Mouse (Mus musculus): Measurements from ENCODE around the gene Tnp1. TPM values are rescaled to one million over a fixed set of nuclear protein-coding genes. Genes with fewer than 3 reads are reported as not detected.

Gene Tnp1
- polyA plus RNA-seq, 1 experiment from 2014 or later = not detected

DNA sequence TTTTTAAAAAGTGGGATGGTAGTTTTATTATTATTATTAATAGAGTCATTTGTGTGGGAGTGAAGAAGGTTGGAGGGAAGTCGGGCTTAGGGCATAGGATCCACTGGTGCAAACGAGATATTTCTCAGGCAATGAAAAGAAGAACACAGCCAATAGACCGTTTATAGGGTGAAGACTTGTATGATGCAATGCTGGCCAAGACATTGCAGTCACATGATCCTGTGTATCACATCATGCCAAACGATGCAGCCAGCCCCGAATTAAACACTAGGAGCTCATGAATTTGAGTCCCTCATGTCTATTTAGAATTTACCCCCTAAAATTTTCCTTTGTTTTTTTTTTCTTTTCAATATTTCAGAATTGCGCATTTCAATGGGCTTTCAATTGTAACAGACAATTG, 13.0 kb upstream of the Tnp1 start:
- DNase-seq (ENCODE audit: low spot score) (no peak), ATAC-seq (no peak)
- Histone ChIP-seq H3K27me3 (replicated peaks; ENCODE audit: control insufficient read depth, insufficient read depth, low read length) (no peaks in the 10 kb centered on the region), H3K9me3 (replicated peaks; ENCODE audit: control insufficient read depth, low read length) (no peaks in the 10 kb centered on the region), H3K4me2 (ENCODE audit: low read length) (no peak overlapping the region), H3K4me1 (ENCODE audit: control insufficient read depth, insufficient read depth, low read length) (no peaks in the 10 kb centered on the region), H3K9ac (ENCODE audit: low read length) (no peak overlapping the region), H3K36me3 (ENCODE audit: control insufficient read depth, insufficient read depth, low read length) (no peaks in the 10 kb centered on the region), H3K27ac (ENCODE audit: low read depth, low read length) (no peak overlapping the region), H3K4me3 (ENCODE audit: low read depth, low read length) (no peak overlapping the region)
- 75% methylated on average over 6 of the region's 6 CpGs for WGBS

DNA sequence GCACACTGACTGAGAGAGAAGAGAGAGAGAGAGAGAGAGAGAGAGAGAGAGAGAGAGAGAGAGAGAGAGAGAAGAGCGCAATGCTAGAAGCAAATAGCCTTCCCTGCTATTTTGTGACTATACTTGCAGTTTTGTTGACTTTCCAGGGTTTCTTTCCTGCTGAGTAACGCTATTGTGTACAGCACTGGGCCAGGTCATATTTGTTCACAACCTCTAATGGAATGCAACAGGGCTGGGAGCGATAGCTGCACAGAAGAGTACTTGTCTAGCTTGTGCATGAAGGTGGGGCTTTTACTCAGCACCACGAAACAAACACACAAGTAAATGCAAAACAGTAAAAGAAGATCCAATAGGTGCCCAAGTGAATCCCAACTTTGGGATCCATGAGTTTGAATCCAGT, 11.7 kb upstream of the Tnp1 start:
- no peaks in the 10 kb centered on the region for H3K4me1 ChIP-seq (ENCODE audit: control insufficient read depth, insufficient read depth, low read length)
- no peak overlapping the region for H3K27ac ChIP-seq (ENCODE audit: low read depth, low read length)
- H3K4me3 ChIP-seq (ENCODE audit: low read depth, low read length) = no peak overlapping the region
- H3K9me3 ChIP-seq (replicated peaks; ENCODE audit: control insufficient read depth, low read length) = no peaks in the 10 kb centered on the region
- DNase-seq (ENCODE audit: low spot score) = no peak
- 78% methylated on average over 4 of the region's 4 CpGs for WGBS
- H3K9ac ChIP-seq (ENCODE audit: low read length) = no peak overlapping the region
- no peak for ATAC-seq
- H3K36me3 ChIP-seq (ENCODE audit: control insufficient read depth, insufficient read depth, low read length) = no peaks in the 10 kb centered on the region
- no peaks in the 10 kb centered on the region for H3K27me3 ChIP-seq (replicated peaks; ENCODE audit: control insufficient read depth, insufficient read depth, low read length)
- no peak overlapping the region for H3K4me2 ChIP-seq (ENCODE audit: low read length)

DNA sequence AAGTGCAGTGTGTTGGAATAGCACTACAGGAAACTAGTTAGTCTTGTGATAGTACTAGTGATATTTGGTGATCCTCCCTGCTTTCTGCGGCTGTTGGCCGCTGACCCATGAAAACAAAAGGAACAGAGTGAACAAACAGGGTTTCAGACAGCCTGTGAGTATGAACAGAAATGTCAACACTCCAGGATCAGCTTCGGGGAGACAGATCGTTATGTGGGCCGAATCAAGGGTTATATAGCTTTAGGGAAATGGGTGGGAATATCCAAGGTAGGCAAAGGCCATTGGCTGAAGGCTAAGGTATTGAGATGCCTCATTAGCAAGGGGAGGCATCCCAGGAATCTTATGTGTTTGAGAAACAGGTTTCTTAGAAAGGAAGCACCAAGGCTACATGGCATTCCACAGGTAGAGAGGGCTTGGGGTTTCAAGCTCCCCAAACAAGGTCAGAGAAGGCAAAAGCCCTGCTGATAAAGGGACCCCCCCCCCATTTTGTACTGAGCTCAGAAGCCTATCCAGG, 11.1 kb upstream of the Tnp1 start:
- DNase-seq (ENCODE audit: low spot score) = no peak
- WGBS = 72% methylated on average over 5 of the region's 5 CpGs
- Histone ChIP-seq H3K4me2 (ENCODE audit: low read length) (no peak overlapping the region), H3K36me3 (ENCODE audit: control insufficient read depth, insufficient read depth, low read length) (no peaks in the 10 kb centered on the region), H3K27me3 (replicated peaks; ENCODE audit: control insufficient read depth, insufficient read depth, low read length) (no peaks in the 10 kb centered on the region), H3K9ac (ENCODE audit: low read length) (no peak overlapping the region), H3K9me3 (replicated peaks; ENCODE audit: control insufficient read depth, low read length) (no peaks in the 10 kb centered on the region), H3K4me3 (ENCODE audit: low read depth, low read length) (no peak overlapping the region), H3K27ac (ENCODE audit: low read depth, low read length) (no peak overlapping the region), H3K4me1 (ENCODE audit: control insufficient read depth, insufficient read depth, low read length) (no peaks in the 10 kb centered on the region)
- no peak for ATAC-seq

DNA sequence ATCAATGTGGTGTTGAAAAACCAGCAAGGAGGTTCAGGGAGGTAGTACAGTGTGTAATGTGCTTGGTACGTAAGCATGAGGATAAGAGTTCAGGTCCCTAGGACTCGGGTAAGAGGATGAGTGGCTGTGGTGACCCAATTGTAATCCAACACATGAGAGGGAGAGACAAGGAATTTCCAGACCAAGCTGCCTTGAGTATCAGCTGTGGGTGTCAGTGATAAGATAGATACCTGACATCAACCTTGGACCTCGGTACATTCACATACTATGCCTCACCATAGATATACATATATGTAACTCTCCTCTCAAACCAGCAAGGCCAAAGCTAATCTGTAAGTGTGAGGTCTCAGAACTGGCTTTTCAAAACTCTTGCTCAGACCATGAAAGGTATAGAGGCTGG, 10.4 kb upstream of the Tnp1 start:
- Histone ChIP-seq H3K36me3 (ENCODE audit: control insufficient read depth, insufficient read depth, low read length) (no peaks in the 10 kb centered on the region), H3K4me1 (ENCODE audit: control insufficient read depth, insufficient read depth, low read length) (no peaks in the 10 kb centered on the region), H3K27me3 (replicated peaks; ENCODE audit: control insufficient read depth, insufficient read depth, low read length) (no peaks in the 10 kb centered on the region), H3K9ac (ENCODE audit: low read length) (no peak overlapping the region), H3K27ac (ENCODE audit: low read depth, low read length) (no peak overlapping the region), H3K4me2 (ENCODE audit: low read length) (no peak overlapping the region), H3K9me3 (replicated peaks; ENCODE audit: control insufficient read depth, low read length) (no peaks in the 10 kb centered on the region), H3K4me3 (ENCODE audit: low read depth, low read length) (no peak overlapping the region)
- ATAC-seq = no peak
- DNase-seq (ENCODE audit: low spot score) = no peak
- 94% methylated on average over 3 of the region's 3 CpGs for WGBS

DNA sequence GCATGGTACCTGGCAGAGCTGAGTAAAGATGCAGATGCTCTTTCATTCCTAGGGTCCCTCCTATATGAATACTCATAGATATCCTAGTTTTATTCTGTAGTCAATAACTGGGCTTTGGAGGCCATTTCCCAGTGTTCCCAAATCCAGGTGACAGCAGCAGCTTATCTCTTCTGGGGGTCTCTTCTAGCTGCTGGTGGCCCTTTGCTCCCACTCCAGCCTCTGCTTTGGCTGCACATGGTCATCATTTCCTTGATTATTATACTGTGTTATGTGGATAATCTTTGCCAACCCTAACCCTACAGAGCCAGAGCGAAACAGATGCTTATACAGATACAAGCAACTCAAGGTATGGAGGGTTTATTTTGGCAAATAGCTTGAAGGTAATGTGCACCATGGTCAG, 8.9 kb downstream of the Tnp1 start:
- WGBS = 95% methylated on average over 1 of the region's 1 CpGs

DNA sequence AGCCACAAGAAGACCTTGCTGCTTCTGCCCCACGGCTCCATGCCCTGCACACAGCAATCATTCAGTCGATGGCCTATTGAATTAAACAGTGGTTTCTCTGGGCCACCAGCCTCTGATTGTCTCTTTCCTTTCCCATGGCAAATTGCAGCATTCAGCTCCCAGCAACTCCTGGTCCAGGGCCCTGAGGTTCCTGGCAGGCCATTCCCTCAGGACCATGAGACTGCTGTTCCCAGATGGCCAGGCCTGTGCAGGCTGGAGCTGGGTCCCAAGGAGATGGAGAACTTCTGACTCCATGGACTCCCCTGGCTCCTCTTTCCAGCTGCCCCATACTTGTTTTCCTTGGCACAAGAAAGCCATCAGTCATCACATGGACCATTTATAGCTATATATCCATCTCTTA, 10.8 kb downstream of the Tnp1 start:
- no peaks in the 10 kb centered on the region for H3K9me3 ChIP-seq (replicated peaks; ENCODE audit: control insufficient read depth, low read length)
- no peak for DNase-seq (ENCODE audit: low spot score)
- no peak overlapping the region for H3K4me3 ChIP-seq (ENCODE audit: low read depth, low read length)
- ATAC-seq = no peak
- H3K27me3 ChIP-seq (replicated peaks; ENCODE audit: control insufficient read depth, insufficient read depth, low read length) = no peaks in the 10 kb centered on the region
- 90% methylated on average over 2 of the region's 2 CpGs for WGBS
- no peak overlapping the region for H3K4me2 ChIP-seq (ENCODE audit: low read length)
- H3K4me1 ChIP-seq (ENCODE audit: control insufficient read depth, insufficient read depth, low read length) = no peaks in the 10 kb centered on the region
- no peak overlapping the region for H3K27ac ChIP-seq (ENCODE audit: low read depth, low read length)
- no peaks in the 10 kb centered on the region for H3K36me3 ChIP-seq (ENCODE audit: control insufficient read depth, insufficient read depth, low read length)
- no peak overlapping the region for H3K9ac ChIP-seq (ENCODE audit: low read length)

More for the DNA sequence above, 8.9 kb downstream of the Tnp1 start:
- Histone ChIP-seq H3K4me2 (ENCODE audit: low read length) (no peak overlapping the region), H3K4me3 (ENCODE audit: low read depth, low read length) (no peak overlapping the region), H3K4me1 (ENCODE audit: control insufficient read depth, insufficient read depth, low read length) (no peaks in the 10 kb centered on the region), H3K27me3 (replicated peaks; ENCODE audit: control insufficient read depth, insufficient read depth, low read length) (no peaks in the 10 kb centered on the region), H3K36me3 (ENCODE audit: control insufficient read depth, insufficient read depth, low read length) (no peaks in the 10 kb centered on the region), H3K9ac (ENCODE audit: low read length) (no peak overlapping the region), H3K9me3 (replicated peaks; ENCODE audit: control insufficient read depth, low read length) (no peaks in the 10 kb centered on the region), H3K27ac (ENCODE audit: low read depth, low read length) (no peak overlapping the region)
- ATAC-seq (no peak), DNase-seq (ENCODE audit: low spot score) (no peak)

DNA sequence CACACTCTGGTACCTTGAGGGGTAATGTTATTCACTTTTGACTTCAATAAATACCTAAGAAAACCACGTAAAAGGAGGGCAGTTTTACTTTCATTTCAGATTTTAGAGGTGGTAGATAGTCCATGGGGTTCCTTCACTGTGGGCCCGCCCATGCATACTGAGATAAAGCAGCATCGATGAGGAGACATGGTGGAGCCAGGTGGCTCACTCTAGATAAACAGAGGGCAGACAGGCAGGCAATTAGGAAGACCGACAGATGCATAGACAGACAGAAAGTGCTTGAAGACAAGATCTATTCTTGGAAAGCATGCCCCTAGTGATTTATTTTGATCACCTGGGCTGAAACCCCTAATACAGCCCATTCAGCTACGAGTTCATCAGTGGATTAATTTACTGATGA, 13.1 kb downstream of the Tnp1 start:
- no peak overlapping the region for H3K4me3 ChIP-seq (ENCODE audit: low read depth, low read length)
- WGBS = 85% methylated on average over 5 of the region's 5 CpGs

DNA sequence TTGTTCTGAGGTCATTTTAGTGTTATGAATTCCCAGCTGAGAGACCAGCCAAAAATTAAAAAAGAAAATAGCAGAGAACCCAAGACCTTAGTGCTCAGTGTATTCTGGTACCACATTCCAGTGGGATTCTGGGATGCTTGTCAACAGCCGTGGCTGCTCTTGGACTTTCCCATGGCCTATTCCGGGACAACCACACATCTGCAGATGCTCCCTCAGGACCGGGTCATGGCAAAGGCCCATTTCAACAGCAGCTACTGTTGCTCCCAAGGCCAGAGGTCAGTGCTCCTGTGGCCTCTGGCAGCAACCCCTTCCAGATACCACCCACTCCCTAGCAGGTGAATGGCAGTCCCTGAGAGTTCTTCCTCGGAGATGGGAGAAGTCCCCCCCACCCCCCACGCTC, 13.7 kb downstream of the Tnp1 start:
- ATAC-seq (no peak), DNase-seq (ENCODE audit: low spot score) (no peak)
- Histone ChIP-seq H3K9me3 (replicated peaks; ENCODE audit: control insufficient read depth, low read length) (no peaks in the 10 kb centered on the region), H3K27me3 (replicated peaks; ENCODE audit: control insufficient read depth, insufficient read depth, low read length) (no peaks in the 10 kb centered on the region), H3K9ac (ENCODE audit: low read length) (no peak overlapping the region), H3K4me2 (ENCODE audit: low read length) (no peak overlapping the region), H3K4me3 (ENCODE audit: low read depth, low read length) (no peak overlapping the region), H3K36me3 (ENCODE audit: control insufficient read depth, insufficient read depth, low read length) (no peaks in the 10 kb centered on the region), H3K27ac (ENCODE audit: low read depth, low read length) (no peak overlapping the region), H3K4me1 (ENCODE audit: control insufficient read depth, insufficient read depth, low read length) (no peaks in the 10 kb centered on the region)
- 88% methylated on average over 5 of the region's 5 CpGs for WGBS

More for the DNA sequence above, 13.1 kb downstream of the Tnp1 start:
- DNase-seq (ENCODE audit: low spot score) (no peak), ATAC-seq (no peak)
- Histone ChIP-seq H3K36me3 (ENCODE audit: control insufficient read depth, insufficient read depth, low read length) (no peaks in the 10 kb centered on the region), H3K9me3 (replicated peaks; ENCODE audit: control insufficient read depth, low read length) (no peaks in the 10 kb centered on the region), H3K27ac (ENCODE audit: low read depth, low read length) (no peak overlapping the region), H3K4me1 (ENCODE audit: control insufficient read depth, insufficient read depth, low read length) (no peaks in the 10 kb centered on the region), H3K27me3 (replicated peaks; ENCODE audit: control insufficient read depth, insufficient read depth, low read length) (no peaks in the 10 kb centered on the region), H3K4me2 (ENCODE audit: low read length) (no peak overlapping the region), H3K9ac (ENCODE audit: low read length) (no peak overlapping the region)

DNA sequence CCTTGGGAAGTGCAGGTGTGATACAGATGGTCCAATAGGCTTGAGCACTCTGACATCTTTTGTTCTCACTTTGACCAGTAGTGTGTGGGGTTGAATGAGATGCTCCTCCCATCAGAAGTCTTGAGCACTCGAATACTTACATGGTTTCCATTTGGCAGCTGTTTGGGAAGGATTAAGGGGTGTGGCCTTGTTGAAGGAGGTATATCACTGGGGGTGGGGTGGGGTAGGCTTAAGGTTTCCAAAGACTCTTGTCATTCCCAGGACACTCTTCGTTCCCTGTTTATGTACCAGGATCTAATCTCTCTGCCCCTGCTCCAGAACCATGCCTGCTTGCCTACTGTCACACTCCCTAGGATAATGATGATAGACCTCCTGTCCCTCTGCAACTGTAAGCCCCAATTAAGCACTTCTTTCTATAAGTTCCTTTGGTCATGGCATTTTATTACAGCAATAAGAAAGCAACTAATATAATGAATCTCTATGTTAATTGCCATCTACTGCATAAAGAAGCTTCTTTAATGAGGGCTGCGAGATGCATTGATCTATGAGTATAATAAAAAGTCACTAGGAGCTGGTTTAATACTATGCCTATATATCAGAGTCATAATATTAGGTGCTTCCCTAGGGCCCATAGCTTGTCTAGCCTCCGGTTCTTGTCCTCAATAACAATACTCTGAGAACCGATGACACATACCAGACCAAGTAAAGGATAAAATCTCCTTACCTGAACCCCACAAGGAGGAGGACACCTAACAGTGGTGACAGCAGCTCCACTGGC, 20.8 kb downstream of the Tnp1 start:
- Histone ChIP-seq H3K4me2 (ENCODE audit: low read length) (no peak overlapping the region), H3K9me3 (replicated peaks; ENCODE audit: control insufficient read depth, low read length) (no peaks in the 10 kb centered on the region), H3K4me1 (ENCODE audit: control insufficient read depth, insufficient read depth, low read length) (no peaks in the 10 kb centered on the region), H3K36me3 (ENCODE audit: control insufficient read depth, insufficient read depth, low read length) (no peaks in the 10 kb centered on the region), H3K4me3 (ENCODE audit: low read depth, low read length) (no peak overlapping the region), H3K27me3 (replicated peaks; ENCODE audit: control insufficient read depth, insufficient read depth, low read length) (no peaks in the 10 kb centered on the region), H3K9ac (ENCODE audit: low read length) (no peak overlapping the region), H3K27ac (ENCODE audit: low read depth, low read length) (no peak overlapping the region)
- no peak for ATAC-seq
- 93% methylated on average over 5 of the region's 5 CpGs for WGBS
- no peak for DNase-seq (ENCODE audit: low spot score)

Measured in forebrain, embryonic 14.5 days (tissue).